8 mouse cellular contexts compared by ENCODE assay signal in genomic region chr3:115887427-115888309, GRCm38 (mm10). TPM values are rescaled to one million over a fixed set of nuclear protein-coding genes. Genes with fewer than 3 reads are reported as not detected.
A peak's percentile ranks its signal among the peaks of the same experiment; 100 is the strongest.
DNase-seq lines count a peak whose midpoint lies in the region; ATAC-seq and TF ChIP-seq lines count a peak whose summit lies in the region.

Gene Dph5 (plus strand): TSS chr3:115887837.

- no peaks in the 10 kb centered on the region for H3K9me3 ChIP-seq in hindbrain, embryonic 14.5 days (ENCODE audit: control insufficient read depth, low read length)

- peak within 1 kb of the TSS; percentile 82 for H3K4me2 ChIP-seq in hindbrain, embryonic 14.5 days (replicated peaks)

- DNase-seq in Patski (ENCODE audit: low read depth, low spot score), result peak; percentile 90
- DNase-seq in cerebellum, postnatal 14 days, result peak; percentile 88 to 93
- peak; percentile 87 to 91 for DNase-seq in frontal cortex, postnatal 14 days (ENCODE audit: low spot score in 2 of 2)
- DNase-seq in hindbrain, embryonic 14.5 days (ENCODE audit: low spot score), result peak; percentile 92
- DNase-seq in layer of hippocampus, postnatal 36 days, result peak; percentile 93 to 94
- DNase-seq in lung, postnatal 36 days, result peak; percentile 95
- peak; percentile 95 for DNase-seq in retina, postnatal 1 day
- DNase-seq in urinary bladder, adult 18-20 months (ENCODE audit: low spot score in 2 of 2), result peak; percentile 84 to 93

- peak within 1 kb of the TSS; percentile 58 for H3K4me3 ChIP-seq in hindbrain, embryonic 14.5 days (replicated peaks; ENCODE audit: low read length)

- POLR2A ChIA-PET in Patski (lab: Charles Lee), result interaction anchor here (0.6 to 1.8 kb wide), 5 partner anchors 9 to 382 kb away, joined by 4 to 12 read pairs (median 5); partner anchors contain the start of gene S1pr1

- H3K27ac ChIP-seq in hindbrain, embryonic 14.5 days, result peak within 1 kb of the TSS; percentile 82

- CTCF ChIA-PET in Patski (lab: Charles Lee), result interaction anchor here (1.1 to 1.8 kb wide), 3 partner anchors 17 to 175 kb away, joined by 3 to 11 read pairs (median 3); no protein-coding TSS in a partner anchor

- H3K9ac ChIP-seq in hindbrain, embryonic 14.5 days, result peak within 1 kb of the TSS; percentile 74

- in situ Hi-C loops in Patski (cut with MboI; ENCODE audit: low pct_unique_long_range_greater_than_20kb), result loop anchor here (5.0 kb wide), 1 partner anchor 170 kb away; the partner anchor contains the start of gene S1pr1

- peaks cover 2% of the 10 kb centered on the region; the same call in 1 of the 2 replicates for H3K36me3 ChIP-seq in hindbrain, embryonic 14.5 days (replicated peaks; ENCODE audit: control insufficient read depth, insufficient read depth)

- no peak for TF ChIP-seq CTCF in Patski (IDR thresholded peaks at IDR 0.05)

- WGBS in hindbrain, embryonic 14.5 days, result under 1% methylated on average over 40 of the region's 40 CpGs

- ATAC-seq in Patski, result peak; percentile 92
- ATAC-seq in hindbrain, embryonic 14.5 days (ENCODE audit: low FRiP score), result peak; percentile 98

- no peaks in the 10 kb centered on the region for H3K27me3 ChIP-seq in Patski
- no peaks in the 10 kb centered on the region for H3K27me3 ChIP-seq in hindbrain, embryonic 14.5 days (ENCODE audit: control insufficient read depth, insufficient read depth, low read length)

- peaks cover 12% of the 10 kb centered on the region; the same call in 1 of the 2 replicates for H3K4me1 ChIP-seq in hindbrain, embryonic 14.5 days (replicated peaks; ENCODE audit: control insufficient read depth, insufficient read depth, low read length)

RNA-seq across cellular contexts. Expression of gene Dph5, which starts in this region (rescaled TPM):
- 29.1 TPM for polyA plus RNA-seq in Patski (2021)
- 24.5 and 25.0 TPM in 2 replicates for polyA plus RNA-seq in hindbrain, embryonic 14.5 days (2014; fragmentation: Nextera tagmentation; extraction: Ambion mirVana)
- 10 to 100 TPM; 13.6 to 17.2 TPM for total RNA-seq in layer of hippocampus, postnatal 36 days (2021)

Comparison
In these comparisons a context has a peak if more than half of its experiments do, and no peak if none do; other contexts are left out.
1. Peak in every context shown above with its lines: DNase-seq, ATAC-seq, H3K4me3 ChIP-seq and H3K27ac ChIP-seq.